Mouse (Mus musculus) stomach, postnatal 0 days (tissue): Measurements from ENCODE around the gene Gcnt3.

ENCODE experiments used
- CTCF ChIP-seq: IDR thresholded peaks from 2 replicates; pipeline ENCODE4 v1.5.1; 2016; ENCODE audit warnings: antibody characterized with exemption, low read depth, mild to moderate bottlenecking, moderate library complexity
- EP300 ChIP-seq: optimal IDR thresholded peaks from 2 replicates; pipeline ENCODE3; 2016; ENCODE audit warnings: antibody characterized with exemption

DNA sequence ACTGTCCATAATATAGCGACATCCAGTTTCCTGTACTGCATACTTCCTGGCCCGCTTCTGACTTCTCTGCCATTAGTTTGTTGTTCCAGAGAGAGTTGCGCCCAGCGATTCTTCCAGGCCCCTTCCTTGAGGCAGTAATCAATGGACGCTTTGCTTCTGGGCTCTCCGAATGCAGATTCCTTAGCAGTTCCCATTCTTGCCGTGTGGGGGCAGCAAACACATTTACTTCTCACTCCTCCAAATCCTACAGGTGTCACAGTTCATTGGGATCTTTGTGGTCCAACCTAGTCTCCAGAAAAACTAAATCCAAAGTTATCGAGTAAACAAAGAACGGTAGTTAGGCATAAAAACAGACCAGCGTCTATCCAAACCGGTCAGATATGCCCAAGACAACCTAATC is 46.2 kb upstream of the Gcnt3 start:
- TF ChIP-seq EP300 (no peak), CTCF (peak; percentile 73)
